Mouse (Mus musculus) heart, postnatal 25 days (tissue): ENCODE data around the gene Hnrnpa3. TPM values are rescaled to one million over a fixed set of nuclear protein-coding genes. Genes with fewer than 3 reads are reported as not detected.
A peak's percentile ranks its signal among the peaks of the same experiment; 100 is the strongest.
"Not testable (repeated sequence)": the region's sequence is repeated elsewhere in the genome, so short reads cannot be mapped to it uniquely, and the experiment has no call there.

Experiments used
- DNase-seq: peaks from one replicate; pipeline ENCODE4 v3.0.0; 2022; ENCODE audit warnings: low spot score
- intact Hi-C: fragments of 180-260 bp; cut with DNase I; formaldehyde crosslinking; loops from one replicate; pipeline ENCODE4 v1.15.1; 2025
- total RNA-seq, 2 experiments: library from RNA; stranded (reverse); gene quantifications; 2 replicates each; pipeline ENCODE4 v1.2.3; 2021

Hnrnpa3 gene
- total RNA-seq, 2 experiments from 2014 or later = 159 to 193 TPM

DNA sequence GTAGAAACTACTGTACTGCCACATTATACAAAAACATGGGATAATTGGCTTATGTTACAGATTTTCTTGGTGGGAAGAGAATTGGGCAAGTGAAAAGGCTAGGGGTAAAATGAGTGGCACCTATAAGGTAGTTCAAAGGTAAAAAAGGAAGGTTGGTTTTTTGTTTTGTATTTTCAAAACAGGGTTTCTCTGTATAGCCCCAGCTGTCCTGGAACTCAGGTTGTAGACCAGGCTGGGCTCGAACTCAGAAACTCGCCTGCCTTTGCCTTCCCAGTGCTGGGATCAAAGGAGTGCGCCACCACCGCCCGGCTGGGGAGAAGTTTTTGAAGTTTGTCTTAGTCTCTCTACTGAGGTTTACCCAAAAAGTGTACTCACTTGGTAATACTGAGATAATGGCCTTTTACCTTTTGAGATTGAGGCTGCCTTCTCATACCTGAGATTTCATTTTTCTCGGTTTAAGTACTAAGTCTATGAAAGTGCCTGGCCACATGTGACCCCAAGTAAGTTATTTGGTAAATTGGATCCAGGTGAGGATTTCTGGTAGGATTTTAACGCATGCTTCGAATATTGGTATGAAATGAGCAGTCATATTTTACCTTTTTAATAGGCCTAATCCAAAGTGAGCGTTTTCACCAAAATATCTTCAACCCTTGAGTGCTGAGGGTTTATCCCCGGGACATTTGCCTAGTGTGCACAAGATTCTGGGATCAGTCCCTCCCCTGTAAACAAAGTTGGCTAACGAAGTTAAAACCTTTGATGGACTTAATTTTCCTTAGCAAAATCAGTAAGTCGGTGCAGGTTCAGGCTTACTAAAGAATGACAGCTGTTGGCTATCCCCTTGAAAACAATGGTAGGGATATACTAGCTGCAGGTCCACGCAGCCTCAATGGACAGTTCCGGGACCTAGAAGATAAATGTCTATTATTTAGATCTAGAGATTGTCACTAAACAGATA, 10.7 kb downstream of the Hnrnpa3 start:
- intact Hi-C loops = no loop called here
- no peak for DNase-seq

DNA sequence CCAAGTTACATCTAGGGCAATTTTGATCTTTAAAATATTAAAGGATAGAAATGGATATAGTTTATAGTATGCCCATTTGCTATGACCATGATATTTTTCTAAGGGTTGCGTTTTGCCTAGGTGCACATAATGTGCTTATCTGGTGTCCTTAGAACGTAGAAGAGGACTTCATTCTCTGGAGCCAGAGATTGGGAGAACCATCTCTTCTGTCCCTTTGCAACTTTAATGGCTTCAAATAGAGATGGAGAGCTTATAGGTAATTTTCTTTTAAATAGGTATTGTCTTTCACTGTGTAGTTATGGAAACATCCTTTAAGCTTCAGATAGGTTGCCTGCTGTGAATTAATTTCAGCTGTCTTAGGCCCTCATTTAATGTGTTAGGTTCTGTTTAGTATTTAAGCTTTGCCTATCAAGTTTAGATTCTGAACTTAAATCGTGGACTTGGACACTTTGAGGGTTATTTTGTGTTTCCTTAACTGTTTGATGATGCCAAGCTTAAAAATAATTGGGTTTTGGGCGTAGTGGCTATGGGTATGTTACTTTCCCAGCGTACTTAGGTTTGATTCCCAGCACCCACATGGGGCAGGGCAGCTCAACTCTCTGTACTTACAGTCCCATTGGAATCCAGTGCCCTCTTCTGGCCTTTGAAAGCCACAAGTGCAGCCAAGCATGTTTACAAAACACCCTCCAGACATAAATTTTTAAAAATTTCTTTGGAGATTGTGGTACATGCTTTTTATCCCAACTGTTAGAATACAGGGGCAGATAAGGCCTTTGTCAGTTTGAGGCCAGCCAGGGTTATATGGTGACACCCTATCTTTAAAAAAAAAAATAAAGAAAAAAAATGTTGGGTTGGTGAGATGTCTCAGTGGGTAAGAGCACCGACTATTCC, 11.6 kb downstream of the Hnrnpa3 start:
- no peak for DNase-seq
- intact Hi-C loops = no loop called here

DNA sequence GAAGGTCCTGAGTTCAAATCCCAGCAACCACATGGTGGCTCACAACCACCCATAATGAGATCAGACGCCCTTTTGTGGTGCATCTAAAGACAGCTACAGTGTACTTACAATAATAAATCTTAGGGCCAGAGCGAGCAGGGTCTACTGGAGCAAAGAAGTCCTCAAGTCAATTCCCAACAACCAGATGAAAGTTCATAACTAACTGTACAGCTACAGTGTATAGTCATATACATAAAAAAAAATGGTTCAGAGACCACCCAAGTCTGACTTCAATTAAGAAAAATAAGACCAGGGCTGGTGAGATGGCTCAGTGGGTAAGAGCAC, 12.2 kb downstream of the Hnrnpa3 start:
- intact Hi-C loops = no loop called here
- no peak for DNase-seq

DNA sequence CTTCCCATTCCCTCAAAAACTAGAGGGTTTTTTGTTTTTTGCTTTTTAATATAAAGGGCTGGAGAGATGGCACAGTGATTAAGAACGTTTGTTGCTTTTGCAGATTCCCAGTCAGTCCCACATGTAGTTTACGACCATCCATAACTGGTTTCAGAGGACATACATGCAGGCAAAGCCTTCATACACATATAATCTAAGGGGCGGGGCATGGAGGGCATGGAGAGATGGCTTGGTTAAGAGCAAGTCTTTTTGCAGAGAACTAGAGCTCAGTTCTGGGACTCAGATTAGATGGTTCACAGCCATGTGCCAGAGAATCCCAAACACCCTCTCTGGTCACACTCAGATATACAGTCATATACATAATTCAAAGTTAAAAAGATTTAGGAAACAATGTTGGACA, 13.5 kb downstream of the Hnrnpa3 start:
- intact Hi-C loops = no loop called here
- no peak for DNase-seq

DNA sequence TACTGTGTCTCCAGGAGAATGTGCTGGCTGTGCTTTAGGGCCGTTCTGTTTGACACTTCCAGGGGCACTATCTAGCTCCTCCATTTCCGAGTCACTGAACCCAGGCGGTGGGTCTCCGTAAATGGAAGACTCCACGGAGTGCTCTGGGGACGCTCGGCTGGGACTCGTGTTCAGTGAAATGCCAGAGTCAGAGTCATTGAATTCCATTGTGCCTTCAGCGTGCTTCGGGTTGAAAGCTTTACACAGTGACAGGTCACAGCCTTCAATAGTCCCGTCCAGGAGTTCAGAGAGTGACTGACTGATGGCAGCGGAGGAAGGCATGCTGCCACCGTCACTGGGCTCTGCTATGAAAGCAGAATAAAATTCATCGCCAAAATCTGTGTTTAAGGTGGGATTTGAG, 17.5 kb downstream of the Hnrnpa3 start:
- intact Hi-C loops = no loop called here
- DNase-seq = no peak

GRCm38 (mm10) chr2:75679947-75680346, 20.9 kb downstream of the Hnrnpa3 start:
- intact Hi-C loops = loop anchor here (2.0 kb wide), 1 partner anchor 19 kb away; no protein-coding TSS in a partner anchor

DNA sequence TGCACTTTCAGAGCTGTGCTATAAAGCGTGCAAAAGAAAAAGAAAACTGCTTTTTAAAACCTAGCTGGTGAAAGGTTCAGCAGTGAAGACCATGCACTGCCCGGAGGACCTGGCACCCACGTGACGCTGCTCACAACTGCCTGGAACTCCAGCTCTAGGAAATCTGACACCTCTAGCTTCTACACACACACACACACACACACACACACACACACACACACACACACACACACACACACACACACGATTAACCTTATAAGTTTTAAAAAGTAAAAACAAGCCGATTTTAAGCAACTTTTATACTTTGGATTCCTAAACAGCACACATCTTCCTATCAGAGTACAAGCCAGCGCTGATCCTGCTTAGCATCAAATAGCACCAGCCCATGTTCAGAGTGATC, 22.4 kb downstream of the Hnrnpa3 start:
- no peak for DNase-seq
- intact Hi-C loops = no loop called here

More at GRCm38 (mm10) chr2:75679947-75680346, 20.9 kb downstream of the Hnrnpa3 start:
- no peak for DNase-seq

- intact Hi-C loops = no loop called here
- peak; percentile 57 for DNase-seq
Measured at GRCm38 (mm10) chr2:75682978-75683709, 24.1 kb downstream of the Hnrnpa3 start.

DNA sequence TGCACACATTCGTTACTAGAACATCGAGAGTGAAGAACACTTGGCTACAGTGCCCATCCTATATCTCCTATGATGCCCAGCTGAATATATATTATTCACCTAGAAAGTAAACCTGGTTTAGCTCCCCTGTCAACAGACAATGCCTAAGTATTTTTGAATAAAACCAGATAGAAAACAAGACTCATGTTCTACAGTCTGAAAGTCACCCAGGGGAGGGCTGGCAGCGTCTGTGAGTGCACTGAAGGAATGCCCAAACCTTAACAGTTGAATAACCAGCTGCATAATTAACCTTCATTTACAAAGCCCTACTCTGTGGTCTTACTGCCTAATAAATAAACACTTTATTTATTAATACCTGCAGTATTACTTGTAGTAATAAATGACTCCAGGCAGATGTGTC, 25.5 kb downstream of the Hnrnpa3 start:
- DNase-seq = no peak
- intact Hi-C loops = loop anchor here (2.0 kb wide), 1 partner anchor 14 kb away; no protein-coding TSS in a partner anchor

GRCm38 (mm10) chr2:75685458-75685861, 26.4 kb downstream of the Hnrnpa3 start:
- DNase-seq = no peak
- intact Hi-C loops = loop anchor here (2.0 kb wide), 1 partner anchor 13 kb away; no protein-coding TSS in a partner anchor

DNA sequence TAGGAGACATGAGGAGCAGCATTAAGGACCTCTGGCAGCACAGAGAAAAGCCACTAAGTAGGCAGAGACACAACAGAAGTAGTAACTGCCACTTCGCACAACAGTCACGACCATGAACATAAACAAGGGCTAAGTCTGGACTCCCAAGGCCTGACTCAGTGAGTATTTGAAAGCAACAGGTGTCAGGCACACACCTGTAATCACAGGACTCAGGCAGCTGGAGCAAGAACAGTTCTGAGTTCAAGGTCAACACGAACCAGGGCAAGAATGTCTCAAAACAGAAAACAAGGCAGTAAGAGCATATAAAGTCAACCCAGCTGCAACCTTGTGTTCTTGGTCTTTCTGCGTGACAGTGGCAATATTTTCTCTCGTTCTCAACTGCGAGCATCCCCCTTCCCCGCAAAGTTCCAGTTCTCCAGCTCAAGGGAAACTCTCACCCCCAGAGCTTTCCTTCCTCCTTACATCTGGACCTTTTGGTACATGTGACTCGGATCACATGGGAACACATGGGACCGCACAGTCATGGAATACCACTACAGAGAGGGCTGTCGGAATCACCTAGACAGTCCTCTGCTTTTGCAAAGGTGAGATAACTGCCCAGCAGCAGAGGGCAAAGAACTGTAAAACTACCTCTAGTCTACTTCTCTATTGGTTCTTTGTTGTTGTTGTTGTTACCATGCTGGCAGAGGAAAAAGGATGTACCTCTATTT, 28.1 kb downstream of the Hnrnpa3 start:
- no peak for DNase-seq
- intact Hi-C loops = no loop called here

- intact Hi-C loops = no loop called here
- no peak for DNase-seq
Measured at GRCm38 (mm10) chr2:75688901-75689300, 29.8 kb downstream of the Hnrnpa3 start.

- intact Hi-C loops = no loop called here
- no peak for DNase-seq
Measured at GRCm38 (mm10) chr2:75689482-75690158, 30.6 kb downstream of the Hnrnpa3 start.

- no peak for DNase-seq
- intact Hi-C loops = no loop called here
Measured at GRCm38 (mm10) chr2:75690656-75691055, 31.6 kb downstream of the Hnrnpa3 start.

GRCm38 (mm10) chr2:75691316-75691715, 32.3 kb downstream of the Hnrnpa3 start:
- DNase-seq = no peak
- intact Hi-C loops = no loop called here

- intact Hi-C loops = no loop called here
- no peak for DNase-seq
Measured at GRCm38 (mm10) chr2:75692369-75692768, 33.3 kb downstream of the Hnrnpa3 start.

- intact Hi-C loops, DNase-seq: not testable (repeated sequence)
Measured at GRCm38 (mm10) chr2:75694926-75695325, 35.9 kb downstream of the Hnrnpa3 start.

GRCm38 (mm10) chr2:75695676-75696350, 36.8 kb downstream of the Hnrnpa3 start:
- no peak for DNase-seq

More at GRCm38 (mm10) chr2:75695676-75696350, 36.8 kb downstream of the Hnrnpa3 start:
- intact Hi-C loops = loop anchor here (2.0 kb wide), 1 partner anchor 83 kb away; no protein-coding TSS in a partner anchor
